Mouse (Mus musculus) gastrocnemius, postnatal 36 days (tissue): ENCODE measurements around the gene Slc25a12. TPM values are rescaled to one million over a fixed set of nuclear protein-coding genes. Genes with fewer than 3 reads are reported as not detected.

Source experiments
- DNase-seq, 2 experiments: peaks; one replicate each; pipeline ENCODE4 v3.0.0; 2022
- intact Hi-C: fragments of 180-260 bp; cut with DNase I; formaldehyde crosslinking; loops from one replicate; pipeline ENCODE4 v1.15.1; 2025
- total RNA-seq, 2 experiments: library from RNA; stranded (reverse); gene quantifications; 2 replicates each; pipeline ENCODE4 v1.2.3; 2021

The Slc25a12 gene
- total RNA-seq, 2 experiments from 2014 or later: 386 to 403 TPM

DNA sequence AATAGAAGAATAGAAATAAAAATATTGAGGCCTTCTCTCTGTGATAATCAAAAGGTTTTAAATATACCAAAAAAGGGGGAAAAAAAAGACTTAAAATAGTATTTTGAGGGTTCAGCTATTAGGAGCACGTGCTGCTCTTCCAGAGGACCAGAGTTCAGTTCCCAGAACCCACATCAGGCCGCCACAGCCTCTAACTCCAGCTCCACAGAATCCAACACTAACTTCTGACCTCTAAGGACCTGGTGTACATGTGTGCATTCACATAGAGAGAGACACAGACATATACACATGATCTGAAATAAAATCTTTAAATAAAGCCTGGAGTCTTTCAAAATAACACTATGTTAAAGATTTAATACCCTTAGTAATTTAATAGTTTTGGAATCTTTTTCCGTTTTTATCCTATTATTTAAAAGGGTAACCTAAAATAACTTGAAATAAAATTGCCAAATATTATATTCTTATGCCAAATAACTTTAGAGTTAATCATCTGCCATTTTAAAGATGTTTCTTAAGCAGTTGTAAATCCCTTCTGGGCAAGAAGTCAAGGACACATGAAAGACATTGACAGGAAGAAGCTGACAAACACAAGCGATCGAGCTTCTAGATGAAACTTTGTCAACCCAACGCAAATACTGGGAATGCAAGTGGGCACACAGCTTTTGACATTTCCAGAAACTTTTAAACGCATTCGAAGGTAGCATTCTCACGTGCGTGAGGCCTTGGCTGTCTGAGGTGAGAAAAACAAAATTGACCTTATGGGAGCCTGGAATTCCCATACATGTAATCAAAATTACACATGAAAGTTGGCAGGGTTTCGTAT lies 16.4 kb downstream of the Slc25a12 start:
- DNase-seq: no peak
- intact Hi-C loops: no loop called here

GRCm38 (mm10) chr2:71350181-71350580 lies 17.4 kb downstream of the Slc25a12 start:
- no peak for DNase-seq
- intact Hi-C loops: no loop called here

DNA sequence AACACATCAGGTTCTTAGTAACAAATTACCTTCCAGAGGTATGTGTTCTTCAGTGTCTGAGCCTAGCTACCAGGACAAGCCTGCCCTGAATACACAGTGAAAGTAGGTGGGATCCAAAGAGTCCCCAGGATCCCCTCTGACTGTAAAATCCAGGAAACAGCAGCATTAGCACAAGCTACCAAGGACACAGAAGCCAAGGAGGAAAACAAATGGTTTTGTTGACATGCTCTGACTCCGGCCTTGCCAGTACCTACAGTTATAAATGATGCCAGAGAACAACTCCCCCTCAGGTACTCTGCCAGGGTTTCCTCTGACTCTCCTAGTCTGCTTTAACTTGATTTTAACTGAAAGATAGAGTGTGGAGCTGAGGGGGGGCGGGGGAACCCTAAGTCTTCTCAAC lies 18.0 kb downstream of the Slc25a12 start:
- DNase-seq: no peak
- intact Hi-C loops: no loop called here

GRCm38 (mm10) chr2:71347732-71348490 lies 19.6 kb downstream of the Slc25a12 start:
- no peak for DNase-seq
- intact Hi-C loops: no loop called here

DNA sequence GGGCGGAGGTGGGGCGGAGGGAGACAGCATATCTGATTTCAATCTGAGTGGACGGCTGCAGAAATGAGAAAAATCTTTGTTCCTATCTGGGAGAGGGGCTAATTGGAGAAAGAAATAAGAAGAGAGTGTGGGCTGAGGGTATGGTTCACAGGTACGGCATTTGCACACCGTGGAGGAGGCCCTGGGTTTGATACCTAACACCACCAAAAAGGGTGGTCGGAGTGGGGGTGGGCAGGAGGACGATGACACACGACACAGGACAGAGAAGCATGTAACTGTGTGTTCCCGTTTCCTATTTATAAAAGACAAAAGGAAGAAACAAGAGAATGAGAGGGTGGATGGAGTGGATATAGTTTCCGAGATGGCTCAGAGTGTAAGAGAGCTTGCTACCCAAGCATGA lies 20.4 kb downstream of the Slc25a12 start:
- intact Hi-C loops: no loop called here
- no peak for DNase-seq

DNA sequence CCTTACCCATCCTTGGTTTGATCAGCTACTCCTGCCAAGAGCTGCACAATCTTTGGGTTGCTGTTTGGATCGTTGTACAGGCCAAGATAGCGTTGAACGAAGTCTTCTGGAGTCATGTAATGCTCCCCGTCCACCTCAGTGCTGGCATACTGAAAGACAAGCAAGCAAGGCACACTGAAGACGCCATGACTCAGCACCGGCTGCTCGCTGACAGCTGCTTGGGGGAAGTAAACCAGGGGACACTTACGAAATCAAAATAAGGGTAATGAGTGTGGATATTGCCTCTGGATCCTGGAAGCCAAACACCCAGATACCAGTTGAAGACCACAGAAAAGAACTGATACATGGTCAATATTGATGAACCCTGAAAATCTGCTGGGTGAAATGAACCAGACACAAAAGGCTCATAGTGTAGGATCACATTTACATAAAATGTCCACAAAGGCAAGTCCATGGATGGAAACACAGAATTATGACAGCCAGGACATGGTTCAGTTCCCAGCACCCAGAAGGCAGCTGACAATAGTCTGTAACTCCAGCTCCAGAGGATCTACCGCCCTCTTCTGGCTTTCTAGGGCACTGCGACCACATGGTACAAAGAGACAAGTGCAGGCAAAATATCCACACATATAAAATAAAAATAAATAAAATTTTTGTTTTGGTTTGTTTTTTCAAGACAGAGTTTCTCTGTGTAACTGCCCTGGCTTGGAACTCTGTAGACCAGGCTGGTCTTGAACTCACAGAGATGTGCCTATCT lies 23.5 kb downstream of the Slc25a12 start:
- no peak for DNase-seq

DNA sequence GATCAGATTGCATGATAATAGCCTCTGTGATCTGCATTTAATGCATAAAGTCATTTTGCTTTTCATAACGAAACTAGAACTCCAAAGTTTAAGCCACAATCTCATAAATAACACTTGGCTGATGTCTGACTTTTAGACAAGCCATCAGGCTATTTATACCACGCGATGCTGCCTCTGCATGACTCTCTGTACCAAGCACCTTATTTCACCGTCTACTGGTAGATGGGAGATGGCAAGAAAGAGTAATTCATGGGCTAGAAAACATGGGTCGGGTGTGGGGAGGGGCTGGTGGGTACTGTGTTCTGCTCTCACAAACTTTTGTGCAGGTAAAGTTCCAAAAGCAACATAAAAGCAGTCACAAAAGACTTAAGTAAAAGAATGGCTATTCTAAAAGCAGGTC lies 27.4 kb downstream of the Slc25a12 start:
- intact Hi-C loops: no loop called here
- no peak for DNase-seq

More for the DNA sequence above, 23.5 kb downstream of the Slc25a12 start:
- intact Hi-C loops: no loop called here

DNA sequence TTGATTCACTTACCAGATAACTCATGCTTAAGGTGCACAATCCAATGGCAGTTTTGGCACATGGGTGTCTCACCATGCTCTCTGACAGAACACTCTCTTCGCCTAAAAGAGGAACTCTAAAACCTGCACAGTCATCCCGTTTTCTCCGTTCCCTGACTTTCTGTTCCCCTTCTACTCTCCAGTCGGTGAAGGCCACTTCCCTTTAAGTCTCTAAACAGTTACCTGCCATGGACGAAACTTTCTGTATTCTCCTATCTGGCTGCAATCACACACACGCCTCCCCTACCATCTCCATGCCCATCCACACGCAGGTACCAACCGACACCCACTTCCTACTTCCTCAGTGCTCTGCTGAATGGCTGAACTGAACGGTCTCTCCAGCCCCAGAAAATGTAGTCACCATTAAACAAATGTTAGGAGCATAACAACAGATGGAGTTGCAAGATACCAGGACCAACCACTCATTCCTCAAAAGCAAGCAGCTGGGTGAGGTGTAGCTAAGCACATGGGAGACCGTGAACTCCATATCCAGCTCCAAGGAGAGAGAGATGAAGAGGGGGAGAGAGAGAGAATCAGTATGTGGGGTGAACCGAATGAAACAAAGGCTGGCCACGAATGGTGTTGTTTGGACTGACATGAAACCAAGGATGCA lies 29.3 kb downstream of the Slc25a12 start:
- intact Hi-C loops: no loop called here
- DNase-seq: no peak

GRCm38 (mm10) chr2:71336631-71337030 lies 30.9 kb downstream of the Slc25a12 start:
- DNase-seq: no peak
- intact Hi-C loops: no loop called here

DNA sequence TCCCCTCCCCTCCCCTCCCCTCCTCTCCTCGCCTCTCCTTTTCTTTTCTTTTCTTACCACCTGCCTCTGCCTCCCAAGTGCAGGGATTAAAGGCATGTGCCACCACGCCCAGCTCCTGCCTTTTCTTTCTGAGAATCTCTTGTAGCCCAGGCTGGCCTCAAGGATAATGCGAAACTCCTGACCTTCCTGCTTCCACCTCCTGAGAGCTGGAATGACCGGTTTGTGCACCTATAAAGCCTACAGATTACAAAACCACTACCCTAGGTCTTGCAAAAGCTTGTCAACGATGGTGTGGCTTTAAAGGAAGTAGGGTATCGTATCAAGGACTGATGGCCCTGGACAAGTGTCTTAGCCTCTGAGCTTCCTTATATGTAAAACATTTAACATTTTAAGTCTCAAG lies 31.3 kb downstream of the Slc25a12 start:
- intact Hi-C loops: no loop called here
- DNase-seq: no peak

DNA sequence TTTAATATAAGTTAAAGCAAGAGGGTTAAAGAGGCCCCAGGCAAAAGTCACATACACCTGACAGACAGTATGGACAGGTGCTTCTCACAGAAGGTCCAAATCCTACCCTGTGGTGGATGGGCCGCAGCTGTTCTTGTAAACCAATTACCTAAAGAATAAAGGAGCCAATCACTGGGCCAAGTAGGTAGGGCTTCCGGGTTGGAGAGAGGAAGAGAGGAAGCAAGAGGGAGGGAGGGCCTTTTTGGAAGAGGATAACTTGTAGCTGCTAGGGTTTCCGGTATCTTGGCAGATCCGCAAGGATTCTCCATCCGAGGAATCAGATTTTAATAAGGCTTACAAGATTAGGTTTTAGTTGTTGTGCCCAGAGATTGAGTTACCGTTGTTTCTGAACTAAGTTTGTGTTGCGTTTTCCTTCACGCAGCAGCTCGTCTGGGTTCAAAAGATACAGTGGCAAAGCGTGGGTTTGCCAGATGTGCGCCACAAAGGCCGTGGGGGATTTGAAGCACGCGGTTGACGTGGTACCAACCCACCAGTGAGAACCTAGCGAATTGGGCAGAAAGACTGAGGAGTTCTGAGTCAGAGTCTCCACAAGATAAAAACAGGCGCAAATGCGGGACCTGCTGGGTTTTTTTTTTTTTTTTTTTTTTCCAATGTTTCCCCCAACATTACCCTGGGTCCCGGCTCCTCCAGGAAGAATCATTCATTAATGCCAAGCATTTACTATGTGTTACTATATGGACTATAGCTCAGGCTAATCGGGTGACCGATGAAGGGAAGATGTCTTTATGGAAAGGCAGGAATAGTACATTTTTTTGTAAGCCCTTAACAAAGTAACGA lies 33.3 kb downstream of the Slc25a12 start:
- DNase-seq: no peak
- intact Hi-C loops: no loop called here

GRCm38 (mm10) chr2:71329761-71330160 lies 37.8 kb downstream of the Slc25a12 start:
- no peak for DNase-seq
- intact Hi-C loops: no loop called here

- no peak for DNase-seq
- intact Hi-C loops: no loop called here
Observed at GRCm38 (mm10) chr2:71328391-71329160, 39.0 kb downstream of the Slc25a12 start.

- intact Hi-C loops: no loop called here
- no peak for DNase-seq
Observed at GRCm38 (mm10) chr2:71327715-71328114, 39.8 kb downstream of the Slc25a12 start.

DNA sequence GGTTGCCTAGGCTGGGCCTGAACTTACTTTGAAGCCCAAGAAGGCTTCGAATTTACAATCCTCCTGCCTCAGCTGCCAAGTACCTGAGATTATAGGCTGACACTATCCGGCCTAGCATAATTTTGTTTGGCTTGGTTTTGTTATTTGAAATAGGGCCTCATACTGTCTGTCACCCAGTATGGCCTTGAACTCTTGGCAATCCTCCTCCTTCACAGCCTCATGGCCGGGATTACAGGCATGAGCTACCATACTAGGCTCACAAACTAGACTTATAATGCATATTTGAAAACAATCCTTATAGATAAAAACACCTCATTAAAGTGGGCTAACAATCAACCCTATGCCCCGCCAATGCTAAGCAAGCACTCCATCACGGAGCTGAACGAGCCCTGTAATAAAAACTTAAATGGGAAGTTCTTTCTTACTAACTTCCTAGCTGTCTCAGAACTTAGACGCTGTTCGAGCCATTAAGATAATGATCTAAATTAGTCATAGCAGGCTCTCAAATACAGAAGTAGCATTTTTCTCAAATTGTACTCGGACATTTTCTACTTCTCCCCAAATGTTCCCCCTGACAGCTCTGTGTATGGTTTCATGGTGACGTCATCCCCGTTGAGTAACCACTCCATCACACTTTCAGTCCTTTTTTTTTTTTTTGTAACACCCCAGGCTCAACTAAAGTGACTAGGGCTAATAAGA lies 40.6 kb downstream of the Slc25a12 start:
- intact Hi-C loops: no loop called here
- no peak for DNase-seq

GRCm38 (mm10) chr2:71323886-71324285 lies 43.7 kb downstream of the Slc25a12 start:
- intact Hi-C loops: no loop called here
- no peak for DNase-seq

- DNase-seq: no peak
- intact Hi-C loops: no loop called here
Observed at GRCm38 (mm10) chr2:71321486-71321885, 46.1 kb downstream of the Slc25a12 start.

- intact Hi-C loops: no loop called here
- DNase-seq: no peak
Observed at GRCm38 (mm10) chr2:71316116-71316789, 51.3 kb downstream of the Slc25a12 start.
